Mouse (Mus musculus) heart, postnatal 0 days (tissue): ENCODE measurements around the gene Poll. TPM values are rescaled to one million over a fixed set of nuclear protein-coding genes. Genes with fewer than 3 reads are reported as not detected.

Source experiments
- ATAC-seq: fragments of 200-750 bp; cut with Nextera tagmentation; 2 replicates; pipeline ENCODE4 v1.8.0; 2017; ENCODE audit warnings: low read depth, moderate number of reproducible peaks, moderate library complexity; ENCODE audit not compliant: insufficient read depth
- DNase-seq: peaks from one replicate; pipeline ENCODE4 v3.0.0-alpha.2; 2016; ENCODE audit warnings: low spot score
- H3K27ac ChIP-seq: fragments of 300-500 bp; sonication (generic); 2 replicates; pipeline ENCODE4 v1.5.1; 2014; ENCODE audit warnings: low read depth, mild to moderate bottlenecking
- H3K27me3 ChIP-seq: fragments of 300-500 bp; sonication (generic); 2 replicates; pipeline ENCODE4 v1.6.1; 2014; ENCODE audit warnings: low read length, mixed read lengths; ENCODE audit not compliant: control insufficient read depth, insufficient read depth
- H3K36me3 ChIP-seq: fragments of 300-500 bp; sonication (generic); replicated peaks from 2 replicates; pipeline ENCODE4 v1.6.1; 2014; ENCODE audit warnings: low read length, mixed read lengths; ENCODE audit not compliant: control insufficient read depth, insufficient read depth
- H3K4me1 ChIP-seq: fragments of 300-500 bp; sonication (generic); 2 replicates; pipeline ENCODE4 v1.6.1; 2014; ENCODE audit warnings: antibody characterized with exemption; ENCODE audit not compliant: control insufficient read depth, insufficient read depth
- H3K4me2 ChIP-seq: fragments of 300-500 bp; sonication (generic); 2 replicates; pipeline ENCODE4 v1.6.1; 2014; ENCODE audit warnings: low read depth, mild to moderate bottlenecking, low read length, moderate library complexity
- H3K4me3 ChIP-seq: fragments of 300-500 bp; sonication (generic); 2 replicates; pipeline ENCODE4 v1.5.1; 2014; ENCODE audit warnings: low read depth, low read length
- H3K9ac ChIP-seq: fragments of 300-500 bp; sonication (generic); replicated peaks from 2 replicates; pipeline ENCODE4 v1.6.1; 2014; ENCODE audit warnings: low read depth, low read length, mixed read lengths
- H3K9me3 ChIP-seq: fragments of 300-500 bp; sonication (generic); replicated peaks from 2 replicates; pipeline ENCODE4 v1.6.1; 2016; ENCODE audit warnings: low read length; ENCODE audit not compliant: control insufficient read depth
- CTCF ChIP-seq: IDR thresholded peaks from 2 replicates; pipeline ENCODE4 v1.5.1; 2016; ENCODE audit warnings: antibody characterized with exemption, control low read depth, low read depth
- EP300 ChIP-seq: IDR thresholded peaks from 2 replicates; pipeline ENCODE4 v1.6.1; 2016; ENCODE audit warnings: antibody characterized with exemption, low read depth
- WGBS: fragments of 180-500 bp; shearing (Covaris S2); extraction: QIAGEN DNeasy Blood & Tissue Kit; methylation state at CpG from one replicate; pipeline ENCODE4 v1.1.7; 2014; 5-methylcytosine and 5-hydroxymethylcytosine counted together
- polyA plus RNA-seq: library from polyadenylated mRNA; unstranded; fragments of >200 nt; fragmentation: Nextera tagmentation; extraction: Ambion mirVana; gene quantifications from 2 replicates; pipeline ENCODE4 v1.2.1, GENCODE M21; 2015
- total RNA-seq: library from RNA; depleted of rRNA; stranded (reverse); fragments of >200 nt; gene quantifications from 2 replicates; pipeline ENCODE4 v1.2.3, GENCODE M21; 2014; ENCODE audit warnings: low replicate concordance; rRNA removed

Poll gene
- total and polyA plus RNA-seq, 2 experiments from 2014 or later, result 9.3 to 12.7 TPM

GRCm38 (mm10) chr19:45505446-45505845 is 54.9 kb downstream of the Poll start:
- Histone ChIP-seq H3K27me3 (no peaks in the 10 kb centered on the region), H3K9me3 (no peaks in the 10 kb centered on the region), H3K9ac (no peak overlapping the region), H3K4me2 (no peak overlapping the region), H3K27ac (no peak overlapping the region), H3K4me1 (peaks cover 8% of the 10 kb centered on the region; the same call in 1 of the 2 replicates), H3K36me3 (peaks cover 16% of the 10 kb centered on the region; the same call in 1 of the 2 replicates), H3K4me3 (no peak overlapping the region)
- DNase-seq (no peak), ATAC-seq (no peak)
- no peak for TF ChIP-seq EP300
- TF ChIP-seq CTCF, result no peak
- WGBS, result 94% methylated on average over 7 of the region's 7 CpGs

Other genes starting within 250 kb of the Poll start
- gene Btrc, start 196.8 kb downstream of the Poll start, total RNA-seq, result 21.1 and 28.5 TPM in 2 replicates
- gene Btrc, start 196.8 kb downstream of the Poll start, polyA plus RNA-seq, result 21.9 and 24.9 TPM in 2 replicates
- gene Gm17018, start 84 bp upstream of the Poll start, total RNA-seq, result 7.3 and 33.1 TPM in 2 replicates
- 31.0 and 32.4 TPM in 2 replicates for gene Gm17018, start 84 bp upstream of the Poll start, polyA plus RNA-seq
- 43.7 and 53.1 TPM in 2 replicates for gene Fbxw4, start 99.8 kb upstream of the Poll start, total RNA-seq
- gene Fbxw4, start 99.8 kb upstream of the Poll start, polyA plus RNA-seq, result 3.0 and 3.6 TPM in 2 replicates
- gene Fgf8, start 182.4 kb upstream of the Poll start, total RNA-seq, result not detected in 2 replicates
- not detected in 2 replicates for gene Fgf8, start 182.4 kb upstream of the Poll start, polyA plus RNA-seq
- 38.2 and 43.3 TPM in 2 replicates for gene Npm3, start 189.1 kb upstream of the Poll start, total RNA-seq
- 7.6 TPM in 2 replicates for gene Npm3, start 189.1 kb upstream of the Poll start, polyA plus RNA-seq
- 75.8 and 84.5 TPM in 2 replicates for gene Mgea5, start 223.3 kb upstream of the Poll start, total RNA-seq
- gene Mgea5, start 223.3 kb upstream of the Poll start, polyA plus RNA-seq, result 19.9 and 21.1 TPM in 2 replicates